Mouse (Mus musculus): ENCODE measurements around the gene 1700001J03Rik.
"Not testable (repeated sequence)": the region's sequence is repeated elsewhere in the genome, so short reads cannot be mapped to it uniquely, and the experiment has no call there.

1700001J03Rik gene

GRCm38 (mm10) chr5:146185204-146185603 is at the start of gene 1700001J03Rik:
Gene 1700001J03Rik, minus strand, starts transcription at chr5:146185304.
- DNase-seq = not testable (repeated sequence)

- no peak for DNase-seq
Observed at GRCm38 (mm10) chr5:146234336-146234735, 49.2 kb upstream of the 1700001J03Rik start.

GRCm38 (mm10) chr5:146232816-146233215 is 47.7 kb upstream of the 1700001J03Rik start:
- no peak for DNase-seq

- no peak for DNase-seq
Observed at GRCm38 (mm10) chr5:146232056-146232675, 47.1 kb upstream of the 1700001J03Rik start.

GRCm38 (mm10) chr5:146231655-146231996 is 46.5 kb upstream of the 1700001J03Rik start:
- DNase-seq = peak; percentile 52

GRCm38 (mm10) chr5:146230864-146231654 is 46.0 kb upstream of the 1700001J03Rik start, which contains the start of gene Cdk8:
Gene Cdk8, plus strand, starts transcription at chr5:146231230.
- DNase-seq = peak; percentile 95

GRCm38 (mm10) chr5:146229869-146230650 is 45.0 kb upstream of the 1700001J03Rik start:
- DNase-seq = no peak

GRCm38 (mm10) chr5:146227496-146227895 is 42.4 kb upstream of the 1700001J03Rik start:
- no peak for DNase-seq

- peak; percentile 58 for DNase-seq
Observed at GRCm38 (mm10) chr5:146223786-146224185, 38.7 kb upstream of the 1700001J03Rik start.

GRCm38 (mm10) chr5:146221722-146222121 is 36.6 kb upstream of the 1700001J03Rik start:
- no peak for DNase-seq

- DNase-seq = peak; percentile 92
Observed at GRCm38 (mm10) chr5:146220879-146221714, 36.0 kb upstream of the 1700001J03Rik start, which contains the start of gene Rnf6. Gene Rnf6, minus strand, starts transcription at chr5:146221555.

GRCm38 (mm10) chr5:146220501-146220878 is 35.4 kb upstream of the 1700001J03Rik start:
- DNase-seq = no peak

GRCm38 (mm10) chr5:146205537-146205936 is 20.4 kb upstream of the 1700001J03Rik start:
- peak; percentile 79 for DNase-seq

- DNase-seq = no peak
Observed at GRCm38 (mm10) chr5:146203921-146204320, 18.8 kb upstream of the 1700001J03Rik start.

GRCm38 (mm10) chr5:146200580-146200979 is 15.5 kb upstream of the 1700001J03Rik start:
- no peak for DNase-seq

GRCm38 (mm10) chr5:146199540-146199939 is 14.4 kb upstream of the 1700001J03Rik start:
- DNase-seq = no peak

GRCm38 (mm10) chr5:146199073-146199472 is 14.0 kb upstream of the 1700001J03Rik start:
- no peak for DNase-seq

- DNase-seq = no peak
Observed at GRCm38 (mm10) chr5:146193360-146193759, 8.3 kb upstream of the 1700001J03Rik start.

- DNase-seq = no peak
Observed at GRCm38 (mm10) chr5:146190501-146191269, 5.6 kb upstream of the 1700001J03Rik start.

GRCm38 (mm10) chr5:146190093-146190492 is 5.0 kb upstream of the 1700001J03Rik start:
- no peak for DNase-seq

- DNase-seq = no peak
Observed at GRCm38 (mm10) chr5:146188712-146189111, 3.6 kb upstream of the 1700001J03Rik start.

- DNase-seq = no peak
Observed at GRCm38 (mm10) chr5:146188144-146188543, 3.0 kb upstream of the 1700001J03Rik start.
